Mouse (Mus musculus) CD4-positive, CD25-positive, alpha-beta regulatory T cell, adult 4 months (primary cell): ENCODE data around the gene Dmpk. TPM values are rescaled to one million over a fixed set of nuclear protein-coding genes. Genes with fewer than 3 reads are reported as not detected.

Experiments
- ATAC-seq: one replicate; pipeline ENCODE4 v1.8.0; 2017
- polyA plus RNA-seq, 2 experiments: library from polyadenylated mRNA; unstranded; fragments of 100-300 nt; shearing (Covaris generic); gene quantifications; one replicate each; pipeline ENCODE4 v1.2.1; 2017

Gene Dmpk
- polyA plus RNA-seq, 2 experiments from 2014 or later: 0.44 TPM; not detected in 1

DNA sequence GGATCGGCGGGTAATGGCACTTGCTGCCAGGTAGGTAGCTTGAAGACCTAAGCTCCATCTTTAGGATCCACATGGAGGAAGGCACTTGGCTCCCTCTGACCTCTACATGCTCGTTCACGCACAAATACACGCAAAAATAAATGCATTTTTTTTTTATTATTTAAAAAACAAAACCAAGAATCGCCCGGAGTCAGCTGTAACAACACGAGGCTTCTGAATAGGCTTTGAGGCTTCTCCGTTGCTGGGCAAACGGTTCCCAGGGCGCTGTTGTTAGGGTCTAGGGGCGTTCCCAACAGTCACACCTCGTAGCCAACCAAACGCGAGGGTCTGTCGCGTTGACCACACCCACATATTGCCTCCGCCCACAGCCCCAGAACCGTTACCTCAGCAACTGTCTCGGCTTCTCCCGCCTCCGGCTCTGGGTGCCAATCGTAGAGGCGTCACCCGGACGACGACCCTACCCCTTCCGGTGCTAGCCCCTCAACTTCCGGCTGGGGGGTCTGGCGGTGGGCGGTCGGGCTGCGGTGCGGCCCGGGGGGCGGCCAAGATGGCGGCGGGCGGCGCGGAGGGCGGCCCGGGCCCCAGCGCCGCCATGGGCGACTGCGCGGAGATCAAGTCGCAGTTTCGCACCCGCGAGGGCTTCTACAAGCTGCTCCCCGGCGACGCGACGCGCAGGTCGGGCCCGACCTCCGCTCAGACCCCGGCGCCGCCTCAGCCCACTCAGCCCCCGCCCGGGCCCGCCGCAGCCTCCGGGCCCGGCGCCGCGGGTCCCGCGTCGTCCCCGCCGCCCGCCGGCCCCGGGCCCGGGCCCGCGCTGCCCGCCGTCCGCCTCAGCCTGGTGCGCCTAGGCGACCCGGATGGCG, 7.7 kb upstream of the Dmpk start, which contains the start of gene Dmwd:
Gene Dmwd, plus strand, starts transcription at position 505 of the 863 bp plus-strand sequence.
- peak; percentile 42 for ATAC-seq

GRCm38 (mm10) chr7:19076586-19076991, 7.1 kb upstream of the Dmpk start:
- ATAC-seq: peak; percentile 25

GRCm38 (mm10) chr7:19077761-19078160, 5.9 kb upstream of the Dmpk start:
- peak; percentile 83 for ATAC-seq

DNA sequence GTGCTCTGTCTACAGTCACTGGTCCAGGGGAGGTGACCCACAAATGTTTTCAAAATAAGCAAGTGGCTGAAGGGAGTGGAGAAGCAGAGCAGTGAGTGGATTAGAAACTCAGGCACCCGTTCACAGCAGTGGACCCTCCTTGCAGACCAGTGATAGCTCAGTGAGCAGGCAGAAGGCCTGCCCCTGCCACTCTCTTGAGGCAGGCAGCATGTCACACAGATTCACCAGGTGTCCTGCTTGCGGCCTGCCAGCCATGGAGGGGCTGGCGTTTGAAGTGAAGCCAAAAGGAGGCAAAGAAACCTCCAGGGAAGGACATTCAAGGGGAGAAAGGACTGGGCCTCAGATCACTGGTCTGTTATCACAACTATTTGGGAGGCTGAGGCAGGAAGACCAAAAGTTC, 4.9 kb upstream of the Dmpk start:
- no peak for ATAC-seq

DNA sequence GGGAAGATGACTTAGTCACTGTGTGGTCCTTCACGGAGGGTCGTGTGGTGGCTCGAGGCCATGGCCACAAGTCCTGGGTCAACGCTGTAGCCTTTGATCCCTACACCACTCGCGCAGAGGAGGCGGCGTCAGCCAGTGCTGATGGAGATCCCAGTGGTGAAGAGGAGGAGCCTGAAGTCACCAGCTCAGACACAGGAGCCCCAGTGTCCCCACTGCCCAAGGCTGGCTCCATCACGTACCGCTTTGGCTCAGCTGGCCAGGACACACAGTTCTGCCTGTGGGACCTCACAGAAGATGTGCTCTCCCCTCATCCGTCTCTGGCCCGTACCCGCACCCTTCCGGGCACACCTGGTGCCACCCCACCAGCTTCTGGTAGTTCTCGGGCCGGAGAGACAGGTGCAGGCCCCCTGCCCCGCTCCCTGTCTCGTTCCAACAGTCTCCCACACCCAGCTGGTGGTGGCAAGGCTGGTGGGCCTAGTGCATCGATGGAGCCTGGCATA, 3.1 kb upstream of the Dmpk start:
- ATAC-seq: no peak

- ATAC-seq: no peak
These were observed 1.5 kb upstream of the Dmpk start for GRCm38 (mm10) chr7:19082171-19082570.

GRCm38 (mm10) chr7:19083096-19083495, 553 bp upstream of the Dmpk start:
- no peak for ATAC-seq

DNA sequence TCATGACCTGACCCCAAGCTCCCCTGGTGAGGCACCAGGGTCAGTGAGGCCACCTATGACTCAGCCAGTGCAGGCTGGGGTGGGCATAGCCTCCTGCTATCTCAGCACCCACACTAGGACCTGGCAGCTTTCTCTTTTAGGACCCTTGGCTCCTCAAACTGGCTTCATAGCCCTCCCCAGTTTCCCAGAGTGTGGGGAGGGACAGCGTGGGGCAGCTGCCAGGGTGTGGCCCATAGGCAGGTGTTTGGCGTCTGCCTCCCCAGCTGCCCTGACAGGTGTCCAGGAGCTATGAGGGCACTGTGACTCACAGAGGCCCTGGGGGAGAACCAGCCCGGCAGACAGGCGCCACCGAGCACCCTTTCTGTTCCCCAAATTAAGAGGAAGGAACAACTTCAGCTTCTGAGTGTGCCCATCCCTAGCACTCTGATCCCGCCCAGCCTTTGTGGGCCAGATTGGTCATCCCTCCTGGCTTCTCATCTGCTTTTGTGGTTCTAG, 675 bp downstream of the Dmpk start:
- ATAC-seq: no peak

GRCm38 (mm10) chr7:19084921-19085473, 1.3 kb downstream of the Dmpk start:
- ATAC-seq: no peak

- no peak for ATAC-seq
These were observed 1.8 kb downstream of the Dmpk start for GRCm38 (mm10) chr7:19085495-19085894.

- no peak for ATAC-seq
These were observed 2.4 kb downstream of the Dmpk start for GRCm38 (mm10) chr7:19086042-19086441.

DNA sequence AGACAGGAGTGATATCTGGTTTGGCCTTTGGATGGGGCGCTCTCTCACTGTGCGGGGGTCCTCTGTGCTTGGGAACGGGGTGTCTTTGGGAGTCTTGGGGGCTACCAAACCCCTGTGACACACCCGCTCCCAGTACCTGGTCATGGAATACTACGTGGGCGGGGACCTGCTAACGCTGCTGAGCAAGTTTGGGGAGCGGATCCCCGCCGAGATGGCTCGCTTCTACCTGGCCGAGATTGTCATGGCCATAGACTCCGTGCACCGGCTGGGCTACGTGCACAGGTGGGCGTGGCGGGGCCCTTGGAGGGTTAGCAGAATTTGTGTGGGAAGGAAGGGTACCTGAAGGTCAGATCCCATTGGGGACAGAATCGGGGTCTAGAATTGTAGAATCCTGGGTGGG, 3.1 kb downstream of the Dmpk start:
- no peak for ATAC-seq

- peak; percentile 31 for ATAC-seq
These were observed 5.2 kb downstream of the Dmpk start for GRCm38 (mm10) chr7:19088813-19089212.

GRCm38 (mm10) chr7:19091913-19092312, 8.3 kb downstream of the Dmpk start:
- ATAC-seq: no peak

- ATAC-seq: no peak
These were observed 8.9 kb downstream of the Dmpk start for GRCm38 (mm10) chr7:19092381-19093173.

DNA sequence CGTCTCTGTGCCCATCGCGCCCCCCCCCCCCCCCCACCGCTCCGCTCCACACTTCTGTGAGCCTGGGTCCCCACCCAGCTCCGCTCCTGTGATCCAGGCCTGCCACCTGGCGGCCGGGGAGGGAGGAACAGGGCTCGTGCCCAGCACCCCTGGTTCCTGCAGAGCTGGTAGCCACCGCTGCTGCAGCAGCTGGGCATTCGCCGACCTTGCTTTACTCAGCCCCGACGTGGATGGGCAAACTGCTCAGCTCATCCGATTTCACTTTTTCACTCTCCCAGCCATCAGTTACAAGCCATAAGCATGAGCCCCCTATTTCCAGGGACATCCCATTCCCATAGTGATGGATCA, 9.5 kb downstream of the Dmpk start:
- ATAC-seq: peak; percentile 69

GRCm38 (mm10) chr7:19093537-19094385, 10.1 kb downstream of the Dmpk start:
- peak; percentile 85 for ATAC-seq

DNA sequence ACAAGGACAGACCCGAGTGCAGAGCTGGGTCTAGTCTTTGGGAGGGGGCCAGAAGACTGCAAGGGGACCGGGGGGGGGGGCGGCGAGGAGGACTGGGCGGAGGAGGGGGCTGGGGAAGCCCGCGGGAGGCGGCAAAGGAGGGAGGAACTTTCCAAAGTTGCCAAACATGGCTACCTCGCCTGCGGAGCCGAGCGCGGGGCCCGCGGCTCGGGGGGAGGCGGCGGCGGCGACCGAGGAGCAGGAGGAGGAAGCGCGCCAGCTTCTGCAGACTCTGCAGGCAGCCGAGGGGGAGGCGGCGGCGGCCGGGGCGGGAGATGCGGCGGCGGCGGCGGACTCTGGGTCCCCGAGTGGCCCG, 10.8 kb downstream of the Dmpk start, which contains the start of gene Six5:
Gene Six5, plus strand, starts transcription at position 124 of the 355 bp plus-strand sequence.
- ATAC-seq: peak; percentile 27

DNA sequence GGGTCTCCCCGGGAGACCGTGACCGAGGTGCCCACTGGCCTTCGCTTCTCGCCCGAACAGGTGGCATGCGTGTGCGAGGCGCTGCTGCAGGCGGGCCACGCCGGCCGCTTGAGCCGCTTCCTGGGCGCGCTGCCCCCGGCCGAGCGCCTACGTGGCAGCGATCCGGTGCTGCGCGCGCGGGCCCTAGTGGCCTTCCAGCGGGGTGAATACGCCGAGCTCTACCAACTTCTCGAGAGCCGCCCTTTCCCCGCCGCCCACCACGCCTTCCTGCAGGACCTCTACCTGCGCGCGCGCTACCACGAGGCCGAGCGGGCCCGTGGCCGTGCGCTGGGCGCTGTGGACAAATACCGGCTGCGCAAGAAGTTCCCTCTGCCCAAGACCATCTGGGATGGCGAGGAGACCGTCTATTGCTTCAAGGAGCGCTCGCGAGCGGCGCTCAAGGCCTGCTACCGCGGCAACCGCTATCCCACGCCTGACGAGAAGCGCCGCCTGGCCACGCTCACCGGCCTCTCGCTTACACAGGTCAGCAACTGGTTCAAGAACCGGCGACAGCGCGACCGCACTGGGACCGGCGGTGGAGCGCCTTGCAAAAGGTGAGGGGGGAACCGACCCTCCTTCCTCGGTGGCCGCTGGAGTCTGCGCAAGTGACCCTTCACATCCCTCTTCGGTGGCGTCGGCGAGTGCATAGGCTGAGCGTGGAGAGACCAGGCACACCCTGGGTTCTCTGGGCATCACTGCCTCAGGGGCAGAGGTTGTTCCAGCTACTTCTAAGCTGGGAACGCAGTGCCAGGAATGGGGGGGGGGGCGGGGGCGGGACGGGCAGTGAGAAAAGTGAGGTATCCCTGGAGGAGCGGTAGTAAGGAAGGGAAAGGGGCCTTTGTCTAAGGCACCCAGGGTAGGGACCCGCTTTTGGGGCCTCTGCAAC, 11.4 kb downstream of the Dmpk start:
- ATAC-seq: peak; percentile 30

DNA sequence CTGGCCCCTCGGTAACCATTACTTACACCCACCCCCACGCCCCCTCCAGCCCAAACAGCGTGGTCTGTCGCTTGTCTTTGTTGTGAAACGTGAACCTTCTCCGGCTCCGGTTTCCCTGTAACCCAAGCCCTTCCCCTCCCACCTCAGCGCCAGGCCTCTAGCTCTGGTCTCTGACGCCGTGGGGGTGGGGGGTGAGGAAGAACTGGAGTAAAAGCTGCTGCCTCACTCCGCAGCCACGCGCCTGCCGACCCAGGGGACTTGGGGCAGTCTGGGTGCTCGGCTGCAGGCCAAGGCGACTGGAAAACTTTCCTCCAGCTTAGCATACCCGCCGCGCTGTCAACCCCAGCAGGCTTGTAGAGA, 12.1 kb downstream of the Dmpk start:
- no peak for ATAC-seq

DNA sequence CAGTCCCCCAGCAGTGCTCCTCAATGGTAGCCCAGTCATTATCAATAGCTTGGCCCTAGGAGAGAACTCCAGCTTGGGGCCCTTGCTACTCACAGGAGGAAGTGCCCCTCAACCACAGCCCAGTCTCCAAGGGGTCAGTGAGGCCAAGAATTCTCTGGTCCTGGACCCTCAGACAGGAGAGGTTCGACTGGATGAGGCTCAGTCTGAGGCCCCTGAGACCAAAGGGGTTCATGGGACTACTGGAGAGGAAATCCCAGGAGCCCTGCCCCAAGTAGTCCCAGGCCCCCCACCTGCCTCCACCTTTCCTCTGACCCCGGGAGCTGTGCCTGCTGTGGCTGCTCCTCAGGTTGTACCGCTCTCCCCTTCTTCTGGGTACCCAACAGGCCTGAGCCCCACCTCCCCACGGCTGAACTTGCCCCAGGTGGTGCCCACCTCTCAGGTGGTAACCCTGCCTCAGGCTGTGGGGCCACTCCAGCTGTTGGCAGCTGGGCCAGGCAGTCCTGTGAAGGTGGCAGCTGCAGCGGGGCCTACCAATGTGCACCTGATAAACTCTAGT, 12.8 kb downstream of the Dmpk start:
- no peak for ATAC-seq
